Mouse (Mus musculus) right cerebral cortex, postnatal 10 days (tissue): ENCODE data around the gene Faim.
A peak's percentile ranks its signal among the peaks of the same experiment; 100 is the strongest.

Source experiments
- DNase-seq, 2 experiments: peaks; one replicate each; pipeline ENCODE4 v3.0.0; 2021; ENCODE audit warnings: low spot score in 2 of 2

Faim gene

GRCm38 (mm10) chr9:98985800-98986475, at the start of gene Faim:
Gene Faim, plus strand, starts transcription at chr9:98986373.
- peak; percentile 100 for DNase-seq

GRCm38 (mm10) chr9:98939290-98939689, 46.9 kb upstream of the Faim start:
- no peak for DNase-seq

- DNase-seq: peak; percentile 53 to 55
These were observed 33.8 kb upstream of the Faim start for GRCm38 (mm10) chr9:98952171-98953050.

- DNase-seq: no peak
These were observed 32.9 kb upstream of the Faim start for GRCm38 (mm10) chr9:98953291-98953690.

- DNase-seq: no peak
These were observed 32.3 kb upstream of the Faim start for GRCm38 (mm10) chr9:98953830-98954229.

- no peak for DNase-seq
These were observed 31.6 kb upstream of the Faim start for GRCm38 (mm10) chr9:98954391-98955102.

- DNase-seq: no peak
These were observed 31.0 kb upstream of the Faim start, which contains the start of gene Foxl2 for GRCm38 (mm10) chr9:98955103-98955715. Gene Foxl2, plus strand, starts transcription at chr9:98955288.

GRCm38 (mm10) chr9:98955716-98956224, 30.4 kb upstream of the Faim start:
- no peak for DNase-seq

- peak in 1 of 2 experiments; percentile 24 for DNase-seq
These were observed 29.4 kb upstream of the Faim start for GRCm38 (mm10) chr9:98956591-98957381.

- DNase-seq: no peak
These were observed 28.3 kb upstream of the Faim start for GRCm38 (mm10) chr9:98957751-98958351.

- DNase-seq: no peak
These were observed 27.5 kb upstream of the Faim start for GRCm38 (mm10) chr9:98958628-98959027.

- DNase-seq: no peak
These were observed 26.3 kb upstream of the Faim start for GRCm38 (mm10) chr9:98959851-98960250.

GRCm38 (mm10) chr9:98960348-98960747, 25.8 kb upstream of the Faim start:
- no peak for DNase-seq

GRCm38 (mm10) chr9:98961591-98962477, 24.3 kb upstream of the Faim start:
- DNase-seq: no peak

- no peak for DNase-seq
These were observed 23.6 kb upstream of the Faim start for GRCm38 (mm10) chr9:98962478-98963142.

- DNase-seq: no peak
These were observed 22.5 kb upstream of the Faim start for GRCm38 (mm10) chr9:98963661-98964060.

GRCm38 (mm10) chr9:98965084-98965483, 21.1 kb upstream of the Faim start:
- DNase-seq: peak in 1 of 2 experiments; percentile 56

GRCm38 (mm10) chr9:98973101-98973521, 13.1 kb upstream of the Faim start:
- no peak for DNase-seq

GRCm38 (mm10) chr9:98973561-98973960, 12.6 kb upstream of the Faim start:
- no peak for DNase-seq
